Mouse (Mus musculus) spleen, postnatal 14 days (tissue): Measurements from ENCODE around the gene Ctsr.
"Not testable (repeated sequence)": the region's sequence is repeated elsewhere in the genome, so short reads cannot be mapped to it uniquely, and the experiment has no call there.

Experiments used
- DNase-seq, 2 experiments: peaks; one replicate each; pipeline ENCODE4 v3.0.0; 2021 to 2022; ENCODE audit warnings: low spot score in 2 of 2

The Ctsr gene

DNA sequence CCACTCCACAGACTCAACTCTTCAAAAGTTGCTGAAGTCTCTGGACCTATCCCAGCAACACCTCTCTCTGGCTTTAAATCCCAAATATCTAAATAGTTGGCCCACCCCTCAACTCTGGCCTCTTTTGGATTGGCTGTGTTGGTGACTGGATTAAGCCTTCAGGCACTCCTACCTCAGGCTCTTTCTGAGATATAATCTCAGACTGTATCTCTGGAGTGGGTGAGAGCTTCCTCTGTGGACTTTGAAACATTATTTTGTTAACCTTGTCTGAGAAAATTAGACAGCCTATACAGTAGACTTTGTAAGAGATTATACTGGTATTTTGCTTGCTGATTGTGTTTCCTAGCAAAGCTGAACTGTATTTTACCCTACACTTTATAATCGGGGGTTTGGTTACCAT lies at the start of gene Ctsr:
TSS of gene Ctsr (minus strand) at position 101 of the 400 bp plus-strand sequence.
- no peak for DNase-seq

DNA sequence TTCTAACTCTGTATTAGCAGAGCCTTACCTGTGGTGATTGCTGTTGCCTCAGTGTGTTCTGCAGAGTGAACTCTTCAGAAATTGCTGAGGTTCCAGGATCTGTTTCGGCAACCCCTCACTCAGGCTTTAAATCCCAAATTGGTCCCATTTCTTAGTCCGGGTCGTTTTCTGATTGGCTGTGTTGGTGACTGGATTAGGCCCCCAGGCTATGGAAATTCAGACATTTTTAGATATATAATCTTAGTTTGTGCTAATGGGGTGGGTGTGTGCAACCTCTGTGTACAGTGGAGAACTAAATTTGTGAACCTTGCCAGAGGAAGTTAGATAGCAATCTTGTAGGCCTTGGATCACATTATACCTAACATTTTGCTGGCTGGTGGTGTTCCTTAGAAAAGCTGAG lies 39.3 kb upstream of the Ctsr start, which contains the start of gene Cts6:
TSS of gene Cts6 (minus strand) at position 101 of the 400 bp plus-strand sequence.
- no peak for DNase-seq

DNA sequence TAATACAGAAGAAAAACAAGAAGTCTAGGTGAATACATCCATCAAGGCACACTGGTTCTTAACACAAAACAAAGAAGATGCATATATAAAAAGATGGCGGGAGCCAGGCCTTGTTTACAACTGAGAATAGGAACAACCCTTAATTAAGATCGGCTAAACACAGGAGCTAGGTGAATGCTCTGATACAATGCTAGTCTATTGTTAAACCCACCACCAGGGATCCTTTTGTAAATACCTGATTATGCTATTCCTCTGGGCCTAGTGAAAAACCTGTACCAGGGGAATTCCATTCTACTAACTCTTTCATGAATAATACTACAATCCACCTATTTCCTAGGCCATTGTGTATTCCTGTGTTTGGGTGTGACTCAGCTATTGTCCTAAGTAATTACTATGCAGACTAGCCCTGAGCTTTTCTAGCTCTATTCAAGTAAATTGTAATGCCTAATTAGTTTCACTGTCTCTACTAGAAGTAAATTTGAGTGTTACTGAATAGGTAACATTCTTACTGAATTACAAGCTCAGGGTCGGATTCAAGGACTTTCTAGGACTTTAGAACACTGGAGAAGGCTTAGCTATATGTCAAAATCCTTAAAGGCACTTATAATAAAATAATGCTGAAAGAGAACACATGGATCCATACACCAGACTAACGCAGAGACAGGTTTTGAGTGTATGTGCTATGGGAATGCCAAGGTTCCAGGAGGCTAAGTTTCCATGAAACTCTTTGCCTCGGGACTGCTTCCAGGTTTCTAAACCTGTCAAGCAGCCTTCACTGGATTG lies 21.3 kb upstream of the Ctsr start:
- not testable (repeated sequence) for DNase-seq

DNA sequence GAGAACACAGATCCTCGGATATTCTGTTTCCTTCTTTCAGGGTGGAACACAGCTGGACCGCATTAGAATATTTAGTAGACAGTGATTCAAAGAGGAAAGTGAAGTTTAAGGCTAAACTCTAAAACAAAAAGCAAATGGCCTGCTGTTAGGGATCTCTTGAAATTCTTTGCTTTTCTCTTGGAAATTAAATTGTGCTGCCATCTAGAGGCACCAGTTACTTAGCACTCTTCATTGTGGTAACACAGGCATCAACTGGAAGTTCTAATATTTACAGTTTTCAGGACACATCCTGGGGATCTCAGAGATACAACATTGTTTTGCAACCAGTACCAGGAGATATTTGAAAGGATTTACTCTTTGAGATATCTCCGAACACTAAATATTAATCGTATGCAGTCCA lies 566 bp upstream of the Ctsr start:
- no peak for DNase-seq
